Mouse (Mus musculus) megakaryocyte progenitor cell, adult 5-6 weeks (primary cell): ENCODE measurements around the gene Rab3il1. TPM values are rescaled to one million over a fixed set of nuclear protein-coding genes. Genes with fewer than 3 reads are reported as not detected.

Source experiments
- ATAC-seq: replicated peaks from 2 replicates; pipeline ENCODE4 v1.8.0; 2016; ENCODE audit warnings: mild to moderate bottlenecking, moderate TSS enrichment, inconsistent platforms; ENCODE audit not compliant: poor library complexity
- total RNA-seq, 2 experiments: library from RNA; stranded (forward) in 1 of 2; stranded (reverse) in 1 of 2; fragments of 157-497, 149-512 nt in 1 of 2; fragments of 200-1000 nt in 1 of 2; gene quantifications; 2 replicates each; pipeline versions ENCODE4 v1.2.3 to v1.2.4; 2015 to 2017

Rab3il1 gene
- total RNA-seq, 2 experiments from 2014 or later: 3.0 to 3.4 TPM

DNA sequence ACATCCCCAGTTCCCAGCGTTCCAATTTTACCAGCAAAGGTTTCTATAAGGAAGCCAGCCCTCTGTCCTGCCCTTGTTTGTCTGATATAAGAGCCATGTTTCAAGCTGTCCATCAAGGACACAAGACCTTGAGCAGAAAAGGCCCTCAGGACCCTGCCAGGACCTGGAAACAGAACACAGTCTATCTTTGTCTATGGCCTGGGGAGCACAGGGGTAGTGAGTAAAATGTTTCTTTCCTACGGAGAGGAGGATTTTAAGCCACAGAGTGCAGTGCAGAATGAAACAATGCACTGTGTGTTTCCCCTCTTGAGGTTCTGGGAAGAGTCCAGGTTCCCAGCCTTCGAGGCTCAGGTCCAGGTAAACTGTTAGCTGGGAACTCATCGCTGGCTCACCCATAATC, 85.5 kb downstream of the Rab3il1 start:
- ATAC-seq: no peak

Other genes with a start within 250 kb of the Rab3il1 start
- gene Scgb2a2, start 154.1 kb upstream of the Rab3il1 start, total RNA-seq (2015): not detected in 2 replicates
- not detected in 2 replicates for gene Scgb2a2, start 154.1 kb upstream of the Rab3il1 start, total RNA-seq (2017)
- gene Incenp, start 102.1 kb upstream of the Rab3il1 start, total RNA-seq (2015): 179 and 188 TPM in 2 replicates
- 95.9 and 97.2 TPM in 2 replicates for gene Incenp, start 102.1 kb upstream of the Rab3il1 start, total RNA-seq (2017)
- gene Fth1, start 21.1 kb upstream of the Rab3il1 start, total RNA-seq (2015): 1,115 and 1,144 TPM in 2 replicates
- gene Fth1, start 21.1 kb upstream of the Rab3il1 start, total RNA-seq (2017): 325 and 354 TPM in 2 replicates
- 0.15 and 1.1 TPM in 2 replicates for gene Best1, start within 50 bp of the Rab3il1 start, total RNA-seq (2015)
- gene Best1, start within 50 bp of the Rab3il1 start, total RNA-seq (2017): not detected in 2 replicates
- 1.4 and 2.1 TPM in 2 replicates for gene Fads3, start 39.9 kb downstream of the Rab3il1 start, total RNA-seq (2015)
- gene Fads3, start 39.9 kb downstream of the Rab3il1 start, total RNA-seq (2017): 2.1 and 2.8 TPM in 2 replicates
- gene Fads2, start 100.1 kb downstream of the Rab3il1 start, total RNA-seq (2015): 7.7 and 10.4 TPM in 2 replicates
- 6.3 and 13.7 TPM in 2 replicates for gene Fads2, start 100.1 kb downstream of the Rab3il1 start, total RNA-seq (2017)
- gene Fads1, start 181.2 kb downstream of the Rab3il1 start, total RNA-seq (2015): 14.9 and 22.2 TPM in 2 replicates
- gene Fads1, start 181.2 kb downstream of the Rab3il1 start, total RNA-seq (2017): 9.4 and 10.0 TPM in 2 replicates
- gene Tmem258, start 202.3 kb downstream of the Rab3il1 start, total RNA-seq (2015): 308 and 313 TPM in 2 replicates
- gene Tmem258, start 202.3 kb downstream of the Rab3il1 start, total RNA-seq (2017): 149 and 204 TPM in 2 replicates
- 56.9 and 61.1 TPM in 2 replicates for gene Fen1, start 202.5 kb downstream of the Rab3il1 start, total RNA-seq (2015)
- 125 and 135 TPM in 2 replicates for gene Fen1, start 202.5 kb downstream of the Rab3il1 start, total RNA-seq (2017)
- gene Myrf, start 239.1 kb downstream of the Rab3il1 start, total RNA-seq (2015): not detected in 2 replicates
- gene Myrf, start 239.1 kb downstream of the Rab3il1 start, total RNA-seq (2017): not detected in 2 replicates